Mouse (Mus musculus) right cerebral cortex, adult 2 months (tissue): ENCODE data around the gene Nos3.

Experiments
- DNase-seq, 2 experiments: peaks; one replicate each; pipeline ENCODE4 v3.0.0; 2021 to 2022; ENCODE audit warnings: low spot score in 2 of 2

Nos3 gene

GRCm38 (mm10) chr5:24364508-24364907, at the start of gene Nos3:
Nos3 (plus strand) TSS chr5:24364810.
- no peak for DNase-seq

GRCm38 (mm10) chr5:24319776-24320466, 44.7 kb upstream of the Nos3 start:
- DNase-seq: no peak

- peak in 1 of 2 experiments; percentile 28 for DNase-seq
These were observed 44.2 kb upstream of the Nos3 start for GRCm38 (mm10) chr5:24320467-24320813.

- DNase-seq: no peak
These were observed 43.7 kb upstream of the Nos3 start for GRCm38 (mm10) chr5:24320894-24321293.

GRCm38 (mm10) chr5:24321711-24322682, 42.6 kb upstream of the Nos3 start:
- DNase-seq: no peak

- DNase-seq: no peak
These were observed 39.4 kb upstream of the Nos3 start for GRCm38 (mm10) chr5:24325251-24325650.

- no peak for DNase-seq
These were observed 38.3 kb upstream of the Nos3 start for GRCm38 (mm10) chr5:24326166-24326841.

- DNase-seq: no peak
These were observed 37.7 kb upstream of the Nos3 start for GRCm38 (mm10) chr5:24326842-24327417.

GRCm38 (mm10) chr5:24328813-24329211, 35.8 kb upstream of the Nos3 start:
- DNase-seq: no peak

GRCm38 (mm10) chr5:24329212-24329964, 35.2 kb upstream of the Nos3 start:
- no peak for DNase-seq

GRCm38 (mm10) chr5:24329965-24330298, 34.7 kb upstream of the Nos3 start:
- no peak for DNase-seq

GRCm38 (mm10) chr5:24332401-24332800, 32.2 kb upstream of the Nos3 start:
- no peak for DNase-seq

GRCm38 (mm10) chr5:24334749-24335148, 29.9 kb upstream of the Nos3 start:
- DNase-seq: no peak

GRCm38 (mm10) chr5:24335888-24336511, 28.6 kb upstream of the Nos3 start:
- DNase-seq: peak; percentile 49 to 54

- DNase-seq: no peak
These were observed 27.2 kb upstream of the Nos3 start for GRCm38 (mm10) chr5:24337366-24337765.

- no peak for DNase-seq
These were observed 26.8 kb upstream of the Nos3 start for GRCm38 (mm10) chr5:24337821-24338220.

- DNase-seq: no peak
These were observed 22.2 kb upstream of the Nos3 start for GRCm38 (mm10) chr5:24342205-24342963.

GRCm38 (mm10) chr5:24342966-24343365, 21.6 kb upstream of the Nos3 start:
- DNase-seq: no peak

- no peak for DNase-seq
These were observed 21.2 kb upstream of the Nos3 start for GRCm38 (mm10) chr5:24343379-24343778.

GRCm38 (mm10) chr5:24343977-24344436, 20.6 kb upstream of the Nos3 start:
- DNase-seq: no peak
